Mouse (Mus musculus): ENCODE data around the gene Gm45234. TPM values are rescaled to one million over a fixed set of nuclear protein-coding genes. Genes with fewer than 3 reads are reported as not detected.
A peak's percentile ranks its signal among the peaks of the same experiment; 100 is the strongest.

Gene Gm45234
- total and polyA plus RNA-seq, 2 experiments from 2014 or later = 0.11 TPM; not detected in 1

GRCm38 (mm10) chr6:124757351-124757880 lies 1.6 kb upstream of the Gm45234 start:
- peak overlapping the region; percentile 62 for H3K4me2 ChIP-seq (ENCODE audit: low read depth)
- ATAC-seq (no peak), DNase-seq (peak; percentile 9)
- no peaks in the 10 kb centered on the region for H3K9me3 ChIP-seq (ENCODE audit: low read length)
- peak overlapping the region; percentile 98 for H3K4me3 ChIP-seq (ENCODE audit: low read depth, low read length)
- H3K9ac ChIP-seq = peak overlapping the region; percentile 93
- H3K4me1 ChIP-seq (ENCODE audit: insufficient read depth) = peaks cover 13% of the 10 kb centered on the region
- H3K36me3 ChIP-seq (ENCODE audit: insufficient read depth) = no peaks in the 10 kb centered on the region; the same call in 1 of the 2 replicates
- H3K27me3 ChIP-seq (ENCODE audit: insufficient read depth, low read length) = no peaks in the 10 kb centered on the region
- TF ChIP-seq CTCF (IDR thresholded peaks at IDR 0.05; ENCODE audit: low read depth) = no peak
- peak overlapping the region; percentile 97 for H3K27ac ChIP-seq (ENCODE audit: low read depth, low read length)
- WGBS = 2% methylated on average over 5 of the region's 5 CpGs

DNA sequence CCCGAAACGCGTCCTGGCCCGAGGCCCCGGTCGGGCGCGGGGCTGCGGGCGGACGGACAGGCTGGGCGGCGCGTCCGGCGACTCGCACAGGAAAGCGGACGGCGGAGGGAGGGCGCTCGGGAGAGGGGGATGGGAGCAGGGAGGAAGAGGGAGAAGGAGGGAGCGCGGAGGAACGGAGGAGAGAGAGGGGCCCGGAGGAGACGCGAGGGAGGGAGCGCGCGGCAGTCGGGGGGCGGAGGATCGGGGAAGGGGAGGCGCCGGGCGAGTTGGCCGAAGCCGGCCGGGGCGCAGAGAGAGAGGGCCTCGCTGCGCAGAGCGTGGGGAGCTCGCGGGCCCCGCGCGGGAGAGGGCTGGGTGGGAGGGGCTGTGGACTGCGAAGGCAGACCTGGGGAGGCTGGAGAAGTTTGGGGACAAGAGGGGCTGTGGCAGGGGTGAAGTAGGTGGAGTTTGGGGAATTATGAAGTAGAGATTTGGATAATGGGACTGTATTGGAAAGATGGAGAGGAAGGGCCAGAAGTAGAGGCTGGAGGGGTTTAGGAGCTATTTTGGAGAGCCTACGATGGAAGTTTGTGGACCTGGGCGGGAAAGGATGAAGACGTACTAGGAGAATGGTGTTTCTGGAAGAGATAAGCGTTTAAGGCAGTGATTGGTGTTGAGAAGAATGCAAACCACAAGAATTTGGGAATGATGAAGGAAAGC lies 980 bp upstream of the Gm45234 start:
- TF ChIP-seq CTCF (IDR thresholded peaks at IDR 0.05; ENCODE audit: low read depth) = 0 out of 2 replicates have a peak, but pooled peaks have one; percentile 3
- ATAC-seq = peak; percentile 76

GRCm38 (mm10) chr6:124755306-124755705 lies 515 bp downstream of the Gm45234 start:
- Histone ChIP-seq H3K9me3 (ENCODE audit: low read length) (no peaks in the 10 kb centered on the region), H3K4me1 (ENCODE audit: insufficient read depth) (peaks cover 13% of the 10 kb centered on the region), H3K9ac (peak overlapping the region; percentile 93), H3K4me2 (ENCODE audit: low read depth) (peak overlapping the region; percentile 62), H3K36me3 (ENCODE audit: insufficient read depth) (no peaks in the 10 kb centered on the region; the same call in 1 of the 2 replicates), H3K27me3 (ENCODE audit: insufficient read depth, low read length) (no peaks in the 10 kb centered on the region), H3K4me3 (ENCODE audit: low read depth, low read length) (peak overlapping the region; percentile 98), H3K27ac (ENCODE audit: low read depth, low read length) (peak overlapping the region; percentile 97)
- WGBS = 0% methylated on average over 3 of the region's 3 CpGs
- DNase-seq = no peak
- no peak for TF ChIP-seq CTCF (IDR thresholded peaks at IDR 0.05; ENCODE audit: low read depth)
- no peak for ATAC-seq

More for the DNA sequence above, 980 bp upstream of the Gm45234 start:
- peaks cover 13% of the 10 kb centered on the region for H3K4me1 ChIP-seq (ENCODE audit: insufficient read depth)
- WGBS = under 1% methylated on average over 49 of the region's 54 CpGs
- H3K9ac ChIP-seq = peak overlapping the region; percentile 93
- H3K4me3 ChIP-seq (ENCODE audit: low read depth, low read length) = peak overlapping the region; percentile 98
- DNase-seq = peak; percentile 82
- H3K36me3 ChIP-seq (ENCODE audit: insufficient read depth) = no peaks in the 10 kb centered on the region; the same call in 1 of the 2 replicates
- H3K27me3 ChIP-seq (ENCODE audit: insufficient read depth, low read length) = no peaks in the 10 kb centered on the region
- peak overlapping the region; percentile 62 for H3K4me2 ChIP-seq (ENCODE audit: low read depth)
- no peaks in the 10 kb centered on the region for H3K9me3 ChIP-seq (ENCODE audit: low read length)
- peak overlapping the region; percentile 97 for H3K27ac ChIP-seq (ENCODE audit: low read depth, low read length)

- Histone ChIP-seq H3K4me1 (ENCODE audit: insufficient read depth) (peaks cover 13% of the 10 kb centered on the region), H3K4me2 (ENCODE audit: low read depth) (no peak overlapping the region), H3K9ac (no peak overlapping the region), H3K9me3 (ENCODE audit: low read length) (no peaks in the 10 kb centered on the region), H3K27me3 (ENCODE audit: insufficient read depth, low read length) (no peaks in the 10 kb centered on the region), H3K27ac (ENCODE audit: low read depth, low read length) (no peak overlapping the region), H3K36me3 (ENCODE audit: insufficient read depth) (peaks cover 12% of the 10 kb centered on the region), H3K4me3 (ENCODE audit: low read depth, low read length) (no peak overlapping the region)
- DNase-seq (no peak), ATAC-seq (no peak)
- TF ChIP-seq CTCF (IDR thresholded peaks at IDR 0.05; ENCODE audit: low read depth) = no peak
- 97% methylated on average over 2 of the region's 2 CpGs for WGBS
Observed at GRCm38 (mm10) chr6:124753861-124754260, 2.0 kb downstream of the Gm45234 start.

GRCm38 (mm10) chr6:124750405-124750804 lies 5.4 kb downstream of the Gm45234 start:
- peaks cover 13% of the 10 kb centered on the region for H3K4me1 ChIP-seq (ENCODE audit: insufficient read depth)
- TF ChIP-seq CTCF (IDR thresholded peaks at IDR 0.05; ENCODE audit: low read depth) = no peak
- no peak for ATAC-seq
- H3K9ac ChIP-seq = no peak overlapping the region
- no peak overlapping the region for H3K4me2 ChIP-seq (ENCODE audit: low read depth)
- no peak overlapping the region for H3K4me3 ChIP-seq (ENCODE audit: low read depth, low read length)
- DNase-seq = no peak
- peaks cover 33% of the 10 kb centered on the region for H3K36me3 ChIP-seq (ENCODE audit: insufficient read depth)
- no peak overlapping the region for H3K27ac ChIP-seq (ENCODE audit: low read depth, low read length)
- no peaks in the 10 kb centered on the region for H3K9me3 ChIP-seq (ENCODE audit: low read length)
- WGBS = 86% methylated on average over 8 of the region's 8 CpGs
- H3K27me3 ChIP-seq (ENCODE audit: insufficient read depth, low read length) = no peaks in the 10 kb centered on the region

- Histone ChIP-seq H3K27ac (ENCODE audit: low read depth, low read length) (no peak overlapping the region), H3K36me3 (ENCODE audit: insufficient read depth) (peaks cover 56% of the 10 kb centered on the region), H3K27me3 (ENCODE audit: insufficient read depth, low read length) (no peaks in the 10 kb centered on the region), H3K4me3 (ENCODE audit: low read depth, low read length) (no peak overlapping the region), H3K9ac (peak overlapping the region; percentile 83; the same call in 1 of the 2 replicates), H3K4me2 (ENCODE audit: low read depth) (no peak overlapping the region), H3K9me3 (ENCODE audit: low read length) (no peaks in the 10 kb centered on the region), H3K4me1 (ENCODE audit: insufficient read depth) (no peaks in the 10 kb centered on the region)
- DNase-seq = no peak
- WGBS = 87% methylated on average over 7 of the region's 7 CpGs
- no peak for TF ChIP-seq CTCF (IDR thresholded peaks at IDR 0.05; ENCODE audit: low read depth)
- no peak for ATAC-seq
Observed at GRCm38 (mm10) chr6:124746654-124747632, 8.9 kb downstream of the Gm45234 start.

All from forebrain, postnatal 0 days (tissue).